Mouse (Mus musculus) heart, adult 2 months (tissue): ENCODE measurements at regions not wholly inside any gene's neighbourhood (a gene's known extent, or its start where the extent isn't known, plus 50 kb on each side); places are given as distances from the start of the nearest gene placed in this dataset.

Source experiments
- DNase-seq, 2 experiments: peaks; one replicate each; pipeline ENCODE4 v3.0.0; 2021
- H3K27ac ChIP-seq: fragments of 200-600 bp; 2 replicates; pipeline ENCODE4 v1.8.1; 2022
- H3K27me3 ChIP-seq: fragments of 200-500 bp; 2 replicates; pipeline ENCODE4 v1.6.1; 2012; ENCODE audit warnings: mild to moderate bottlenecking, low read length, inconsistent platforms, mixed read lengths; ENCODE audit not compliant: control insufficient read depth, insufficient read depth
- H3K36me3 ChIP-seq: fragments of 200-500 bp; 2 replicates; pipeline ENCODE4 v1.6.1; 2012; ENCODE audit warnings: low read length, inconsistent platforms; ENCODE audit not compliant: control insufficient read depth, insufficient read depth
- H3K4me1 ChIP-seq: fragments of 200-500 bp; 2 replicates; pipeline ENCODE4 v1.6.1; 2011; ENCODE audit warnings: low read length; ENCODE audit not compliant: control insufficient read depth, insufficient read depth
- H3K4me3 ChIP-seq: fragments of 200-600 bp; 2 replicates; pipeline ENCODE4 v1.8.1; 2022
- H3K79me2 ChIP-seq: fragments of 200-500 bp; replicated peaks from 2 replicates; pipeline ENCODE4 v1.6.1; 2012; ENCODE audit warnings: mild to moderate bottlenecking, inconsistent platforms, low read length, moderate library complexity, mixed read lengths; ENCODE audit not compliant: control insufficient read depth, insufficient read depth
- H3K9ac ChIP-seq: fragments of 200-500 bp; 2 replicates; pipeline ENCODE4 v1.6.1; 2012; ENCODE audit warnings: low read depth, mild to moderate bottlenecking, control low read depth, inconsistent platforms, low read length, mixed read lengths
- CTCF ChIP-seq: fragments of 200-600 bp; IDR thresholded peaks from 2 replicates; pipeline ENCODE4 v1.8.1; 2022; ENCODE audit warnings: antibody characterized with exemption, mild to moderate bottlenecking, moderate library complexity
- EP300 ChIP-seq: fragments of 200-500 bp; IDR thresholded peaks from 2 replicates; pipeline ENCODE4 v1.6.1; 2011; ENCODE audit warnings: low read depth, low read length, control low read depth; ENCODE audit not compliant: insufficient read depth
- POLR2A ChIP-seq: fragments of 200-500 bp; IDR thresholded peaks from 2 replicates; pipeline ENCODE4 v1.6.1; 2011; ENCODE audit warnings: mild to moderate bottlenecking, low read depth, low read length, control low read depth; ENCODE audit not compliant: insufficient read depth
- WGBS: fragments of 180-500 bp; shearing (Covaris S2); methylation state at CpG from one replicate; pipeline ENCODE4 v1.1.7; 2018; 5-methylcytosine and 5-hydroxymethylcytosine counted together
- intact Hi-C: fragments of 180-260 bp; cut with DNase I; formaldehyde crosslinking; loops from one replicate; pipeline ENCODE4 v1.15.1; 2025

DNA sequence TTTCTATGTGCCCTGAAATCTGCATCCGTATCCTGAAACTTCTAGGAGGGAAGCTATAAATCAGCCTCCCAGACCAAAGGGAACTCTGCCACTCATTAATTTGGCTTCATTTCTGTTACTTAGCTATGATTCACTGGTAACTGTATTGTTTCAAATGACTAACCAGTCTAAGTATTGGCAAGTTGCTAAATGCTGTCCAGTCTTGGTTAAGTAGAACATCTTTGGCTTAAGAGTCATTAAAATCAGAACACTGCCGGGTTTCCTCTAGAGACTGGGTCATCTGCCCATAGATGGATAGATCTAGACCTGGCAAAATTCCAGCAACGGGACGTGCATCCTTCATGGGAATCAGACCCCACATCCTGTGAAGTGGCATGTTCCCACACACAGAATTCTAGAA lies 209.9 kb upstream of the Lrtm1 start:
- no peak for DNase-seq
- Histone ChIP-seq H3K79me2 (no peaks in the 10 kb centered on the region), H3K4me3 (no peak overlapping the region), H3K4me1 (no peaks in the 10 kb centered on the region), H3K27ac (no peak overlapping the region), H3K9ac (no peak overlapping the region), H3K27me3 (no peaks in the 10 kb centered on the region), H3K36me3 (no peaks in the 10 kb centered on the region)
- WGBS = 51% methylated on average over 4 of the region's 4 CpGs
- intact Hi-C loops = no loop called here
- TF ChIP-seq POLR2A = no peak
- TF ChIP-seq CTCF = no peak
- TF ChIP-seq EP300 = no peak

DNA sequence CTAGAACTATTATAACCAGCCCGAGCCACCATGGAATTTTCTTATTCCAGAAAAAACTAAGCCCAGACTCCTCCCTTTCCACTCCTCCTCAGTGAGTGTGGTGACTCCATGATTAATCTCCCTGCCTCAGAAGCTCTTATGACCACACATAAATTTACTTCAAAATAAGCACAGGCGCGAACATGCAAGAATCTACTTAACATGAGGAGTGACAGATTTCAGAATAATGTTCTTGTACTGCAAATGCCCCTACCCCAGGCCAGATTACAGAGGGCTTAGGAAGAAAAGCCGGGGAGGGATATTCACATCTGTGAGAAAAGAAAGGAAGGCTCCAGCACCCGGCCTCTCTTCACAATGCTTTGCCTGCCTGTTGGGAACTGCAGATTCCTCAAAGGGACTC lies 208.7 kb upstream of the Lrtm1 start:
- TF ChIP-seq EP300 (no peak), POLR2A (no peak), CTCF (no peak)
- Histone ChIP-seq H3K27ac (no peak overlapping the region), H3K79me2 (no peaks in the 10 kb centered on the region), H3K9ac (no peak overlapping the region), H3K36me3 (no peaks in the 10 kb centered on the region), H3K4me1 (no peaks in the 10 kb centered on the region), H3K27me3 (no peaks in the 10 kb centered on the region), H3K4me3 (no peak overlapping the region)
- WGBS = 80% methylated on average over 5 of the region's 5 CpGs
- DNase-seq = no peak
- intact Hi-C loops = no loop called here

DNA sequence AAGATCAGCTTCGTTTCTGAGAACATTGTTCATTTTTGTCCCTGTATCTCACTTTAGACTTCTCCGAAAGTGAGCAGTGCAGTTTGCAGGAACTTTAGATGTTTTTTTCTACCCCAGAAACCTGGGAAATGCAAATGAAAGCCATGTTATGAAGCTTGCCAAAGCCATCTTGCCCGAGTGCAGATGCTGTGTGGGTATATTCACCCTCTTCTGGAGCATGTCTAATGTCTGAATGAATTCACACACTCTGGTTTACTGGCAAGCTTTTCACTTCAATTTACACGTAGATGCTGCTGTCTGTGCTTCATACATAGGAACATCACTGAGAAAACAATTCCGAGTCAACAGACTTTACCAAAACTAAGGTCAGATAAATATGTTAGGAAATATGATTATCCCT lies 197.0 kb upstream of the Lrtm1 start:
- intact Hi-C loops = no loop called here
- Histone ChIP-seq H3K4me1 (no peaks in the 10 kb centered on the region), H3K27me3 (no peaks in the 10 kb centered on the region), H3K36me3 (no peaks in the 10 kb centered on the region), H3K79me2 (no peaks in the 10 kb centered on the region), H3K9ac (no peak overlapping the region), H3K4me3 (no peak overlapping the region), H3K27ac (no peak overlapping the region)
- no peak for TF ChIP-seq EP300
- no peak for TF ChIP-seq CTCF
- TF ChIP-seq POLR2A = no peak
- DNase-seq = no peak
- 82% methylated on average over 5 of the region's 5 CpGs for WGBS

- no peak overlapping the region for H3K27ac ChIP-seq
- H3K79me2 ChIP-seq = no peaks in the 10 kb centered on the region
- DNase-seq = no peak
- no peaks in the 10 kb centered on the region for H3K27me3 ChIP-seq
- WGBS = 76% methylated on average over 6 of the region's 6 CpGs
- no peak overlapping the region for H3K9ac ChIP-seq
- no peaks in the 10 kb centered on the region for H3K36me3 ChIP-seq
- H3K4me1 ChIP-seq = no peaks in the 10 kb centered on the region
- H3K4me3 ChIP-seq = no peak overlapping the region
- TF ChIP-seq EP300 (no peak), POLR2A (no peak), CTCF (no peak)
- intact Hi-C loops = no loop called here
Measured at GRCm38 (mm10) chr14:28827186-28827585, 190.8 kb upstream of the Lrtm1 start.

- Histone ChIP-seq H3K9ac (no peak overlapping the region), H3K4me1 (no peaks in the 10 kb centered on the region), H3K79me2 (no peaks in the 10 kb centered on the region), H3K27me3 (no peaks in the 10 kb centered on the region), H3K4me3 (no peak overlapping the region), H3K27ac (no peak overlapping the region), H3K36me3 (no peaks in the 10 kb centered on the region)
- TF ChIP-seq POLR2A (no peak), EP300 (no peak), CTCF (no peak)
- no peak for DNase-seq
- intact Hi-C loops = no loop called here
Measured at GRCm38 (mm10) chr14:28837117-28837516, 180.9 kb upstream of the Lrtm1 start.

GRCm38 (mm10) chr14:28848831-28849590 lies 169.0 kb upstream of the Lrtm1 start:
- WGBS = 17% methylated on average over 2 of the region's 2 CpGs
- Histone ChIP-seq H3K9ac (no peak overlapping the region), H3K27ac (no peak overlapping the region), H3K36me3 (no peaks in the 10 kb centered on the region), H3K27me3 (no peaks in the 10 kb centered on the region), H3K79me2 (no peaks in the 10 kb centered on the region), H3K4me3 (no peak overlapping the region), H3K4me1 (no peaks in the 10 kb centered on the region; the same call in 1 of the 2 replicates)
- peak; percentile 26 to 31 for DNase-seq
- intact Hi-C loops = no loop called here
- TF ChIP-seq CTCF = peak; percentile 52
- no peak for TF ChIP-seq EP300
- no peak for TF ChIP-seq POLR2A
